In the genomic region with DNA sequence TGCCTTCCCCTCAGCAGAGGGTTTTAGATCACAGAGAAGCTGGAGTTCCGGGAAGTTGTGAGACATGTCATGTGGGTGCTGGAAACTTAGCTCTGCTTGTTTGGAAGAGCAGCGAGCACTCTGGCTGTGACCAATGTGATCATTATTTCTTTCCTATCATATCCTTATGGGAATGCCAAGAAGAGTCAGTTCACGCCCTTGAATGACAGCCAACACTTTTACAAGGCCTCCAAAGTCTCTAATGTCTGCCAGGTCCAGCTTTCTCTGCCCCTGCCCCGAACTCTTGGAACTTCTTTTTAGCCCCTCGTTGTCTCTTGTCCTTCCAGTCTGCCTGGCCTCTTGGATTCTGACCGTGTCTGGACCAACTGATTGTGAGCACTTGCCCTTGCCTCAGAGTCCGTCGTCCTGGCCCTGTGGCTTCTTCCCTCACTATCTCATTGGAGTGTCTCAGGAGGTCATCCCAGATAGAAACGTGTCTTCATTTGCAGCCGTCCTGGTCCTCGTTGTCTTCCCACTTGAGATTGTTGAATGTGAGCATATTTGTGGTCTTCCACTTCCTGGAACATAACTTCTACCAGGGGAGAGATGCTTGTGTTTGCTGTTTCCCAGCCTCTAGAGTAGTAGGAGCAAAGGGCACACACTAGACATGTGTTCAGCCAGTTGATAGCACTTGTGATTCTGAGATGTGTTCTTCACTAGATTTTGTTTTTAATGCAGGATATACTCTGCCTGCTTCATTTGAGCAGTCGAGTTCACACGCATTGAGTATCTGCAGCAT, we compare ENCODE assay signal across 8 mouse cellular contexts.
DNase-seq lines count a peak whose midpoint lies in the region; ATAC-seq and TF ChIP-seq lines count a peak whose summit lies in the region.

No protein-coding gene starts in this region.

- no peaks in the 10 kb centered on the region for H3K9me3 ChIP-seq in intestine, embryonic 16.5 days (ENCODE audit: control insufficient read depth, low read length)
- H3K9me3 ChIP-seq in stomach, embryonic 16.5 days (replicated peaks; ENCODE audit: control insufficient read depth, low read length) = no peaks in the 10 kb centered on the region

- DNase-seq in gastrocnemius, adult 2 months = no peak
- DNase-seq in gastrocnemius, postnatal 25 days = no peak
- DNase-seq in testis, postnatal 10 days (ENCODE audit: low spot score) = no peak

- no peak overlapping the region for H3K9ac ChIP-seq in intestine, embryonic 16.5 days (ENCODE audit: low read depth, low read length)
- 0 out of 2 replicates have a peak overlapping the region, but pooled peaks have one; percentile 12 for H3K9ac ChIP-seq in stomach, embryonic 16.5 days (ENCODE audit: low read length)

- H3K4me3 ChIP-seq in gastrocnemius, adult 2 months = peak overlapping the region; percentile 23
- H3K4me3 ChIP-seq in testis, adult 2 months (ENCODE audit: control insufficient read depth, low read depth, low read length) = no peak overlapping the region
- H3K4me3 ChIP-seq in intestine, embryonic 16.5 days (ENCODE audit: low read length) = no peak overlapping the region
- no peak overlapping the region for H3K4me3 ChIP-seq in stomach, embryonic 16.5 days (replicated peaks; ENCODE audit: low read length)

- intact Hi-C loops in gastrocnemius, adult 2 months (cut with DNase I) = no loop called here

- ATAC-seq in intestine, embryonic 16.5 days = peak; percentile 86
- ATAC-seq in stomach, embryonic 16.5 days (ENCODE audit: insufficient read depth, low FRiP score) = no peak
- ATAC-seq in granulocyte monocyte progenitor cell, adult 5-6 weeks (replicated peaks; ENCODE audit: poor library complexity, severe bottlenecking) = no peak
- ATAC-seq in inflammation-experienced regulatory T-cells, adult 6 months = no peak

- H3K27me3 ChIP-seq in testis, adult 2 months (ENCODE audit: control insufficient read depth, insufficient read depth, low read length) = no peaks in the 10 kb centered on the region
- no peaks in the 10 kb centered on the region for H3K27me3 ChIP-seq in intestine, embryonic 16.5 days (replicated peaks; ENCODE audit: control insufficient read depth, insufficient read depth, low read length)
- H3K27me3 ChIP-seq in stomach, embryonic 16.5 days (ENCODE audit: control insufficient read depth, insufficient read depth, low read length) = no peaks in the 10 kb centered on the region

- WGBS in intestine, embryonic 16.5 days = 38% methylated on average over 13 of the region's 13 CpGs
- 48% methylated on average over 13 of the region's 13 CpGs for WGBS in stomach, embryonic 16.5 days

- H3K4me1 ChIP-seq in testis, adult 2 months (ENCODE audit: control insufficient read depth, insufficient read depth, low read length) = peaks cover 9% of the 10 kb centered on the region
- H3K4me1 ChIP-seq in intestine, embryonic 16.5 days (ENCODE audit: control insufficient read depth, insufficient read depth, low read length) = peaks cover 46% of the 10 kb centered on the region
- peaks cover 65% of the 10 kb centered on the region for H3K4me1 ChIP-seq in stomach, embryonic 16.5 days (ENCODE audit: control insufficient read depth, insufficient read depth, low read length)

- no peak for TF ChIP-seq CTCF in gastrocnemius, adult 2 months (IDR thresholded peaks at IDR 0.05)
- TF ChIP-seq CTCF in testis, adult 2 months (IDR thresholded peaks at IDR 0.05; ENCODE audit: control insufficient read depth, insufficient read depth, insufficient replicate concordance, low read depth, low read length) = no peak

- no peak overlapping the region; the same call in 1 of the 2 replicates for H3K4me2 ChIP-seq in intestine, embryonic 16.5 days (ENCODE audit: low read depth, low read length)
- no peak overlapping the region for H3K4me2 ChIP-seq in stomach, embryonic 16.5 days (ENCODE audit: low read depth, low read length)

- peak overlapping the region; percentile 72 for H3K27ac ChIP-seq in gastrocnemius, adult 2 months
- H3K27ac ChIP-seq in testis, adult 2 months (ENCODE audit: control insufficient read depth, insufficient read depth, low read depth, low read length) = peak overlapping the region; percentile 49
- peak overlapping the region; percentile 67 for H3K27ac ChIP-seq in intestine, embryonic 16.5 days (ENCODE audit: low read length)
- peak overlapping the region; percentile 54 for H3K27ac ChIP-seq in stomach, embryonic 16.5 days (ENCODE audit: low read length)

- TF ChIP-seq POLR2A in testis, adult 2 months (IDR thresholded peaks at IDR 0.05; ENCODE audit: control insufficient read depth, low read depth, low read length) = no peak

- H3K36me3 ChIP-seq in testis, adult 2 months (ENCODE audit: control insufficient read depth, insufficient read depth, low read length) = no peaks in the 10 kb centered on the region
- H3K36me3 ChIP-seq in intestine, embryonic 16.5 days (ENCODE audit: control insufficient read depth, insufficient read depth, low read length) = no peaks in the 10 kb centered on the region
- H3K36me3 ChIP-seq in stomach, embryonic 16.5 days (ENCODE audit: control insufficient read depth, insufficient read depth, low read length) = no peaks in the 10 kb centered on the region
